Comparison of ENCODE assay signal across 23 mouse cellular contexts in the genomic region with DNA sequence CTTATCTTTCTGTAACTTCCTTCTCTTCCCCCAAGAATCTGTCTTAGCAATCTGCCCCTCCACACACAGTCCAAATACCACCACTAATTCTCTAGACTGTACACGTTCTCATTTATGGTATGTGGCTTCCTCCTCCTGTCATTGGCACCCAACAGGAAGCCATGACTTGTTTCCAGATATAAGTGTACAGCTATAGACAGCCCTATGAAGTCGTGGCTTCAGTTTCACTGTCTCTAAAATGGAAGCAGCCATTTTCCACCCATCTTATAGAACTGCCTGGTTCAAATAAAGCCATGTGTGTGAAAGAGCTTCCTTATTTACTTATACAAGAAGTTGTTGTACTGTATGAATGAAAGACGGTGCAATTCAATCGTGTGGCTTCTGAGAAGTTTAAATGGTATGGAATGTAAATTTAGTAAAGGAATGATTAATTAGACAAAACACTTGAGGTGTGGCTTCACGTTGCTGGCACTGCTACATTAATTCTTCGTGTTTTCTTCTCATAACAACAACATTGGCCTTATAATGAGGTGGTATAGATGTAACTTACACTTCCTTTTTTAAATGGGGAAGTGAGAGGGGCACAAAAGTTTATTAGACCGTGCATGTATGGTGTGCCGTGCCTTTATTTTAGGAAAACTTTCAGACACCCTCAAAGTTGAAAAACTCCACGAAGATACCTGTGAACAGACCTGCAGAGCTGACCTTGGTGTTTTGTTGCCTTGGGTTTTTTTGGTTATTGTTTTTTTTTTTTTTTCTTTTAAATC.
DNase-seq lines count a peak whose midpoint lies in the region; ATAC-seq and TF ChIP-seq lines count a peak whose summit lies in the region.
"Had no signal": no experiment of that assay in that cellular context is flagged by ENCODE, and none has a peak within 500 bp of the region (broad histone marks: within the 10 kb centered on the region; RNA-seq: fewer than 3 reads in every experiment).

No protein-coding gene starts in this region.

- no peak for TF ChIP-seq CTCF in stomach, postnatal 0 days (IDR thresholded peaks at IDR 0.05; ENCODE audit: low read depth)

- H3K27me3 ChIP-seq in splenic B cell, adult 2 months (ENCODE audit: control insufficient read depth, insufficient read depth, low read length, poor library complexity, severe bottlenecking), result no peaks in the 10 kb centered on the region
- H3K27me3 ChIP-seq in stomach, postnatal 0 days (ENCODE audit: control insufficient read depth, insufficient read depth, low read length), result no peaks in the 10 kb centered on the region
- H3K27me3 ChIP-seq: forebrain, embryonic 15.5 days; heart, embryonic 15.5 days; limb, embryonic 12.5 days; liver, embryonic 13.5 days; lung, embryonic 15.5 days had no signal

- H3K9ac ChIP-seq in stomach, postnatal 0 days (ENCODE audit: low read length), result no peak overlapping the region
- H3K9ac ChIP-seq: embryonic facial prominence, embryonic 13.5 days; forebrain, embryonic 15.5 days; heart, embryonic 15.5 days; limb, embryonic 12.5 days; liver, embryonic 13.5 days; lung, embryonic 15.5 days had no signal

- no peak overlapping the region for H3K4me3 ChIP-seq in stomach, postnatal 0 days (ENCODE audit: low read depth, low read length)
- H3K4me3 ChIP-seq: embryonic facial prominence, embryonic 13.5 days; forebrain, embryonic 15.5 days; heart, embryonic 15.5 days; left cerebral cortex, adult 2 months; limb, embryonic 12.5 days; liver, embryonic 13.5 days; lung, embryonic 15.5 days had no signal

- no peak for TF ChIP-seq EP300 in stomach, postnatal 0 days (optimal IDR thresholded peaks at IDR 0.05)

- no peak overlapping the region for H3K27ac ChIP-seq in stomach, postnatal 0 days (replicated peaks)
- H3K27ac ChIP-seq: embryonic facial prominence, embryonic 13.5 days; forebrain, embryonic 15.5 days; heart, embryonic 15.5 days; left cerebral cortex, adult 2 months; limb, embryonic 12.5 days; liver, embryonic 13.5 days; lung, embryonic 15.5 days had no signal

- DNase-seq in spleen, postnatal 36 days (ENCODE audit: low spot score in 2 of 2), result peak; percentile 61 to 74
- DNase-seq in spleen, postnatal 10 days (ENCODE audit: low spot score in 2 of 2), result no peak
- peak; percentile 21 for DNase-seq in T-cell, adult 2 months (ENCODE audit: low spot score)
- peak; percentile 80 for DNase-seq in splenic B cell, adult 2 months (ENCODE audit: low read depth, low spot score)
- no peak for DNase-seq in urinary bladder, postnatal 25 days (ENCODE audit: low spot score)
- DNase-seq in stomach, postnatal 0 days (ENCODE audit: low spot score), result no peak
- DNase-seq in embryo, embryonic 9.5 days (ENCODE audit: extremely low spot score), result no peak
- DNase-seq: cerebellum, adult 9-10 months; gastrocnemius, postnatal 25 days; heart, postnatal 4 days; kidney, adult 9 months; kidney, postnatal 25 days; liver, embryonic 13.5 days; retina, postnatal 1 day; thymus, adult 18-20 months had no signal

- H3K9me3 ChIP-seq in stomach, postnatal 0 days (ENCODE audit: control insufficient read depth, low read length), result no peaks in the 10 kb centered on the region
- H3K9me3 ChIP-seq: embryonic facial prominence, embryonic 13.5 days; forebrain, embryonic 15.5 days; heart, embryonic 15.5 days; limb, embryonic 12.5 days; liver, embryonic 13.5 days; lung, embryonic 15.5 days had no signal

- no peaks in the 10 kb centered on the region for H3K4me1 ChIP-seq in stomach, postnatal 0 days (replicated peaks; ENCODE audit: control insufficient read depth, insufficient read depth)
- H3K4me1 ChIP-seq: heart, embryonic 15.5 days; limb, embryonic 12.5 days; liver, embryonic 13.5 days; lung, embryonic 15.5 days had no signal

- 64% methylated on average over 9 of the region's 9 CpGs for WGBS in stomach, postnatal 0 days

- no peaks in the 10 kb centered on the region for H3K36me3 ChIP-seq in splenic B cell, adult 2 months (ENCODE audit: control insufficient read depth, insufficient read depth, low read length, poor library complexity, severe bottlenecking)
- no peaks in the 10 kb centered on the region for H3K36me3 ChIP-seq in stomach, postnatal 0 days (ENCODE audit: control insufficient read depth, insufficient read depth, low read length)
- H3K36me3 ChIP-seq: embryonic facial prominence, embryonic 13.5 days; forebrain, embryonic 15.5 days; heart, embryonic 15.5 days; limb, embryonic 12.5 days; liver, embryonic 13.5 days; lung, embryonic 15.5 days had no signal

- no peak overlapping the region for H3K4me2 ChIP-seq in stomach, postnatal 0 days (replicated peaks; ENCODE audit: low read depth)
- H3K4me2 ChIP-seq: embryonic facial prominence, embryonic 13.5 days; forebrain, embryonic 15.5 days; heart, embryonic 15.5 days; limb, embryonic 12.5 days; liver, embryonic 13.5 days; lung, embryonic 15.5 days had no signal

- ATAC-seq in inflammation-experienced regulatory T-cells, adult 6 months, result peak; percentile 32
- ATAC-seq in stomach, postnatal 0 days (ENCODE audit: low FRiP score, low TSS enrichment), result no peak
- ATAC-seq: forebrain, embryonic 15.5 days; midbrain, embryonic 16.5 days had no signal

Comparison
In these comparisons a context has a peak if more than half of its experiments do, and no peak if none do; other contexts are left out.
1. DNase-seq: peak in spleen, postnatal 36 days (2 of 2), T-cell, adult 2 months (single experiment) and splenic B cell, adult 2 months (single experiment); none in spleen, postnatal 10 days (0 of 2), urinary bladder, postnatal 25 days (single experiment), stomach, postnatal 0 days (single experiment) and embryo, embryonic 9.5 days (single experiment).